Mouse (Mus musculus) forebrain, embryonic 14.5 days (tissue): ENCODE results near the gene Ccdc97. TPM values are rescaled to one million over a fixed set of nuclear protein-coding genes. Genes with fewer than 3 reads are reported as not detected.

Experiments
- ATAC-seq: fragments of 200-750 bp; cut with Nextera tagmentation; 2 replicates; pipeline ENCODE4 v1.8.0; 2017; ENCODE audit warnings: mild to moderate bottlenecking, moderate library complexity
- DNase-seq: peaks from one replicate; pipeline ENCODE4 v3.0.0-alpha.2; 2015; ENCODE audit warnings: low spot score
- H3K27ac ChIP-seq: fragments of 300-500 bp; sonication (generic); 2 replicates; pipeline ENCODE4 v1.5.1; 2014; ENCODE audit warnings: low read depth, mild to moderate bottlenecking, control low read depth, low read length, moderate library complexity
- H3K27me3 ChIP-seq: fragments of 300-500 bp; sonication (generic); replicated peaks from 2 replicates; pipeline ENCODE4 v1.6.1; 2014; ENCODE audit warnings: low read length, control low read depth, mixed read lengths; ENCODE audit not compliant: control insufficient read depth, insufficient read depth
- H3K36me3 ChIP-seq: fragments of 300-500 bp; sonication (generic); 2 replicates; pipeline ENCODE4 v1.6.1; 2014; ENCODE audit warnings: low read length, control low read depth; ENCODE audit not compliant: control insufficient read depth, insufficient read depth
- H3K4me1 ChIP-seq: fragments of 300-500 bp; sonication (generic); 2 replicates; pipeline ENCODE4 v1.6.1; 2014; ENCODE audit warnings: antibody characterized with exemption, low read length, control low read depth; ENCODE audit not compliant: control insufficient read depth, insufficient read depth
- H3K4me2 ChIP-seq: fragments of 300-500 bp; sonication (generic); 2 replicates; pipeline ENCODE4 v1.6.1; 2014; ENCODE audit warnings: mild to moderate bottlenecking, control low read depth, low read length
- H3K4me3 ChIP-seq: fragments of 300-500 bp; sonication (generic); 2 replicates; pipeline ENCODE4 v1.5.1; 2014; ENCODE audit warnings: low read depth, low read length, control low read depth
- H3K9ac ChIP-seq: fragments of 300-500 bp; sonication (generic); 2 replicates; pipeline ENCODE4 v1.6.1; 2014; ENCODE audit warnings: mild to moderate bottlenecking, low read length, control low read depth, moderate library complexity
- H3K9me3 ChIP-seq: fragments of 300-500 bp; sonication (generic); replicated peaks from 2 replicates; pipeline ENCODE4 v1.6.1; 2016; ENCODE audit warnings: low read length, control low read depth, mixed read lengths; ENCODE audit not compliant: control insufficient read depth
- WGBS: fragments of 180-500 bp; shearing (Covaris S2); extraction: QIAGEN DNeasy Blood & Tissue Kit; methylation state at CpG from one replicate; pipeline ENCODE4 v1.1.7; 2014; 5-methylcytosine and 5-hydroxymethylcytosine counted together
- polyA plus RNA-seq: library from polyadenylated mRNA; unstranded; fragments of >200 nt; fragmentation: Nextera tagmentation; extraction: Ambion mirVana; gene quantifications from 2 replicates; pipeline ENCODE4 v1.2.1, GENCODE M21; 2014

The Ccdc97 gene
- polyA plus RNA-seq, 1 experiment from 2014 or later = 39.6 TPM

DNA sequence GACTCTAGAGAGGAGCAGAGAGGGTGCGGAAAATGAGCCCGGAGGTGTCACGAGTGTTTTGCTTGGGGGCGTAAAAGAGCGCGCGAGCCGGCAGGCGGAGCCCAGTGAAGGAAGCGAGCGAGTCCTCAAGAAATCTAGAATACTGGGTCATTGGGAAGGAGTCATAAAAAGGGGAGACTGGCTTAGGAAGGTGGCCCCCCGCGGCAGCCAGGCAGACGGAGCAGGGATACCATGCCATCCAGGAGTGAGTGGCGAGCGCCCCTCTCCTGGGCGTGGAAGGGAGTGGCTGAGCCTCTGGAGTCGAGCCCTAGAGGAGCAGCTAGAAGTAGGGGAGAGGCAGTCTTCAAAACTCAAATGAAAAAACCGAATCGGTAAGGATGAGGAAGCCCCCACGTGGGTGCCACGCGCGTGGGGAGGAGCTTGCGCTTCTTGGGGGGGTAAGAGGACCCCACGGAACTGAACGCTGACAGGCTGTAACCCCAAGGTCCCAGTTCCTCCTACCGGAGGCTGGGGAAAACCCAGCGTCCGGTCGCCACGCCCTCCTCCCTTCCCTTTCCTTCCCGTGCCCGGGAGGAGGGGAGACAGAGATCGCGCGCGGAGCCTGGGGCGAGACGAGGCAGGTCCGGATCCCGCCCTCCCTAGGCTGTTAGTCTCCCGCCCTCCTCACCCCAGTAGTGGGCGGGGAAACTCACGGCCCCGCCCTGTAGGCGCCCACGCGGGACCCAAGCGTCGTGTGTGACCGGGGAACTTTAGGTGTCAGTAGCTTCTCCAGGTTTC lies 29.9 kb downstream of the Ccdc97 start:
- no peak for ATAC-seq
- peaks cover 53% of the 10 kb centered on the region for H3K27me3 ChIP-seq
- peak overlapping the region; percentile 59 for H3K4me2 ChIP-seq
- no peak for DNase-seq
- 2% methylated on average over 52 of the region's 52 CpGs for WGBS
- H3K9ac ChIP-seq = peak overlapping the region; percentile 45; the same call in 1 of the 2 replicates
- H3K4me1 ChIP-seq = peaks cover 16% of the 10 kb centered on the region
- H3K4me3 ChIP-seq = peak overlapping the region; percentile 39
- H3K9me3 ChIP-seq = no peaks in the 10 kb centered on the region
- no peaks in the 10 kb centered on the region for H3K36me3 ChIP-seq
- no peak overlapping the region for H3K27ac ChIP-seq

DNA sequence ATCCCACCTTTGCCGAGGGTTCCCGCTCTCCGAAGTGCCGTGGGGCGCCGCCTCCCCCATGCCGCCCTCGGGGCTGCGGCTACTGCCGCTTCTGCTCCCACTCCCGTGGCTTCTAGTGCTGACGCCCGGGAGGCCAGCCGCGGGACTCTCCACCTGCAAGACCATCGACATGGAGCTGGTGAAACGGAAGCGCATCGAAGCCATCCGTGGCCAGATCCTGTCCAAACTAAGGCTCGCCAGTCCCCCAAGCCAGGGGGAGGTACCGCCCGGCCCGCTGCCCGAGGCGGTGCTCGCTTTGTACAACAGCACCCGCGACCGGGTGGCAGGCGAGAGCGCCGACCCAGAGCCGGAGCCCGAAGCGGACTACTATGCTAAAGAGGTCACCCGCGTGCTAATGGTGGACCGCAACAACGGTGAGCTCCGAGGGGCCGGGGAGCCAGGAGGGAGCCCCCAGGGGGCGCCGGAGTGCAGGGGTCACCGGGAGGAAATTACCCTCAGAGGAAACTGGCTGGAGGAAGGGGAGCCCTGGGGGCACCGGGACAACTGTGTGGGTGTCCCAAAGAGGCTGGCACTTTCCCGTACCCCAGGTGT lies 31.0 kb downstream of the Ccdc97 start:
- ATAC-seq = no peak
- Histone ChIP-seq H3K9ac (peak overlapping the region; percentile 37; the same call in 1 of the 2 replicates), H3K4me1 (peaks cover 16% of the 10 kb centered on the region), H3K9me3 (no peaks in the 10 kb centered on the region), H3K27me3 (peaks cover 53% of the 10 kb centered on the region), H3K27ac (no peak overlapping the region), H3K36me3 (0 out of 2 replicates have a peak, but pooled peaks cover 3% of the 10 kb centered on the region), H3K4me3 (peak overlapping the region; percentile 39), H3K4me2 (peak overlapping the region; percentile 59)
- under 1% methylated on average over 47 of the region's 47 CpGs for WGBS
- no peak for DNase-seq

DNA sequence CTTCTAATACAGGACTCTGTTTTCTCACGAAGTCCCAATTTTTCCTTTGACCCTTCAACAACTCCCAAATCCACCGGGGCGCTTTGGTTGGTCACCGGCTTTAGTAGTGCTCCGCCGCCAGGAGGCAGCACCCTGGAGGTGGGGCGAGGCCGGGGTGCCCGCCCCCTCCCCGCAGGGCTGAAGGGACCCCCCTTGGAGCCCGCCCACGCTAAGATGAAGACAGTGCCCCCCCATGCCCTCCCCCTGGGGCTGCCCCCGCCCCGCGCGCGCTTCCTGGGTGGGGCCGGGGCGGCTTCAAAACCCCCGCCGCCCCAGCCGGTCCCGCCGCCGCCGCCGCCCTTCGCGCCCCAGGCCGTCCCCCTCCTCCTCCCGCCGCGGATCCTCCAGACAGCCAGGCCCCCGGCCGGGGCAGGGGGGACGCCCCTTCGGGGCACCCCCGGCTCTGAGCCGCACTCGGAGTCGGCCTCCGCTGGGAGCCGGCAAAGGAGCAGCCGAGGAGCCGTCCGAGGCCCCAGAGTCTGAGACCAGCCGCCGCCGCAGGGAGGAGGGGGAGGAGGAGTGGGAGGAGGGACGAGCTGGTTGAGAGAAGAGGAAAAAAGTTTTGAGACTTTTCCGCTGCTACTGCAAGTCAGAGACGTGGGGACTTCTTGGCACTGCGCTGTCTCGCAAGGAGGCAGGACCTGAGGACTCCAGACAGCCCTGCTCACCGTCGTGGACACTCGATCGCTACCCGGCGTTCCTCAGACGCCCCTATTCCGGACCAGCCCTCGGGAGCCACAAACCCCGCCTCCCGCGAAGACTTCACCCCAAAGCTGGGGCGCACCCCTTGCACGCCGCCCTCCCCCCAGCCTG lies 32.0 kb downstream of the Ccdc97 start, which contains the start of gene Tgfb1:
Gene Tgfb1 (plus strand): TSS at position 323 of the 852 bp plus-strand sequence.
- no peak within 1 kb of the TSS for H3K27ac ChIP-seq
- peak within 1 kb of the TSS; percentile 39 for H3K4me3 ChIP-seq
- peak within 1 kb of the TSS; percentile 59 for H3K4me2 ChIP-seq
- H3K9ac ChIP-seq = peak within 1 kb of the TSS; percentile 50
- peak; percentile 53 for DNase-seq
- ATAC-seq = peak; percentile 53
- WGBS = 1% methylated on average over 60 of the region's 69 CpGs
- H3K9me3 ChIP-seq = no peaks in the 10 kb centered on the region
- H3K36me3 ChIP-seq = 0 out of 2 replicates have a peak, but pooled peaks cover 3% of the 10 kb centered on the region
- H3K4me1 ChIP-seq = peaks cover 16% of the 10 kb centered on the region
- H3K27me3 ChIP-seq = peaks cover 53% of the 10 kb centered on the region

DNA sequence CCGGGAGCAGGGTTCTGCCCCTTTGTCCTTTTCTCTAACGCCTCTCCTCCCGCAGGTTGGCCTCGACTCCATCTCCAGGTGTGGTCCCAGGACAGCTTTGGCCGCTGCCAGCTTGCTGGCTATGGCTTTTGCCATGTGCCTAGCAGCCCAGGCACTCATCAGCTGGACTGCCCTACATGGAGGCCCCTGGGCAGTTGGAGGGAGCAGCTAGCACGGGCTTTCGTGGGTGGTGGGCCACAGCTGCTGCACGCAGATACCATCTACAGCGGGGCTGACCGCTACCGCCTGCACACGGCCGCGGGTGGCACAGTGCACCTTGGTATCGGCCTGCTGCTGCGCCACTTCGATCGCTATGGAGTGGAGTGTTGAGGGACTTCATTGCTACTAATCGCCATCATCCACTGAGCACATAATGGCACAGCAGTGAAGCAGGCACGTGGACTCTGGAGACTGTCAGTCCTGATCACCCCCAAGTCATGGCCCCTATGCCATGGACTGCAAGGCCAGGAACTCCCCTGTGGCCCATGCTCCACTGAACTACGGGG lies 32.9 kb downstream of the Ccdc97 start:
- Histone ChIP-seq H3K27me3 (peaks cover 52% of the 10 kb centered on the region), H3K9ac (no peak overlapping the region), H3K36me3 (0 out of 2 replicates have a peak, but pooled peaks cover 3% of the 10 kb centered on the region), H3K4me1 (peaks cover 20% of the 10 kb centered on the region), H3K4me3 (no peak overlapping the region), H3K27ac (no peak overlapping the region), H3K4me2 (no peak overlapping the region), H3K9me3 (no peaks in the 10 kb centered on the region)
- ATAC-seq (no peak), DNase-seq (no peak)
- 70% methylated on average over 21 of the region's 21 CpGs for WGBS

GRCm38 (mm10) chr7:25684659-25685058 lies 34.2 kb downstream of the Ccdc97 start:
- Histone ChIP-seq H3K4me1 (peaks cover 20% of the 10 kb centered on the region), H3K27ac (no peak overlapping the region), H3K9me3 (no peaks in the 10 kb centered on the region), H3K27me3 (peaks cover 40% of the 10 kb centered on the region), H3K36me3 (0 out of 2 replicates have a peak, but pooled peaks cover 3% of the 10 kb centered on the region), H3K4me2 (no peak overlapping the region), H3K4me3 (no peak overlapping the region), H3K9ac (no peak overlapping the region)
- no peak for DNase-seq
- WGBS = 89% methylated on average over 6 of the region's 6 CpGs
- ATAC-seq = no peak

DNA sequence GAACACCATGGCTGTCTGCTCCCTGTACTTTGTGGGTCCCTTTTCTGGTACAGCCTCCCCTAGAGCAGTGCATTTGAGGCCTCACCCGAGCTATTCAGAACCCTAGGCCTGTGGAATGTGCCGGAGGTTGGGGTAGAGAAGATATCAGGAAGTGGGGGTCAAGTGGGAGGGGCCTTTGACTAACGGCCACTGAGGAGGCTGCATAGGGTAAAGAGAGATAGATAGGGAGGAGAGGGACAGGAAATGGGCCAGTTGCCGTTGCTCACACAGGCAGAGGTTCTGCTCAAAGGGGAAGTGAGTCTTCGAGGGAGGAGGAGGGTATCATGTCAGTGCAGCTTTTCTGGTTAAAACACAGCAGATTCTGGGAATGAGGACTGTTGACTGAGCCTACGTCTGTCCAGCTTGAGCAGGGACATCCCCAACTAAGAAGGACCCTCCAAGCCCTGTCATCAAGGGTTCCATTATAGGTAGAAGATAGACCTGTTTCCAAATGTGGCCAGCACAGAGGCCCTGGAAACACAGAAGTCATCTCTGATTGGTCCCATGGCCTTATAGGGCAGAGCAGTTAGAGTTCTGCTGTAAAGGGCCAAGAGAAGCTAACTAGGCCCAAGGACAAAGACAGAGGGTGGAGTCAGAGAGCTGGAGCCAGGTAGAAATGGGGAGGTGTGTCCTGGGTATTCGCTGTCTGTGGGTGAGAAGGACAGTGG lies 35.3 kb downstream of the Ccdc97 start:
- 77% methylated on average over 7 of the region's 7 CpGs for WGBS
- no peaks in the 10 kb centered on the region for H3K9me3 ChIP-seq

GRCm38 (mm10) chr7:25681341-25682231 lies 37.3 kb downstream of the Ccdc97 start:
- WGBS = 66% methylated on average over 15 of the region's 15 CpGs
- peaks cover 11% of the 10 kb centered on the region for H3K27me3 ChIP-seq
- H3K4me3 ChIP-seq = peak overlapping the region; percentile 53
- peaks cover 3% of the 10 kb centered on the region; the same call in 1 of the 2 replicates for H3K4me1 ChIP-seq
- H3K9me3 ChIP-seq = no peaks in the 10 kb centered on the region
- H3K9ac ChIP-seq = peak overlapping the region; percentile 14; the same call in 1 of the 2 replicates
- DNase-seq (no peak), ATAC-seq (no peak)
- H3K27ac ChIP-seq = no peak overlapping the region
- peak overlapping the region; percentile 57 for H3K4me2 ChIP-seq
- 0 out of 2 replicates have a peak, but pooled peaks cover 3% of the 10 kb centered on the region for H3K36me3 ChIP-seq

More for the DNA sequence above, 35.3 kb downstream of the Ccdc97 start:
- Histone ChIP-seq H3K27ac (no peak overlapping the region), H3K4me3 (no peak overlapping the region), H3K4me2 (no peak overlapping the region), H3K36me3 (0 out of 2 replicates have a peak, but pooled peaks cover 3% of the 10 kb centered on the region), H3K4me1 (peaks cover 13% of the 10 kb centered on the region), H3K27me3 (peaks cover 31% of the 10 kb centered on the region), H3K9ac (no peak overlapping the region)
- DNase-seq (no peak), ATAC-seq (no peak)
